Mouse (Mus musculus) bone marrow, adult 2 months (tissue): ENCODE data around the gene Bcl2.

Experiments used
- CTCF ChIP-seq: fragments of 200-500 bp; IDR thresholded peaks from 2 replicates; pipeline ENCODE4 v1.5.1; 2011; ENCODE audit warnings: low read length, control low read depth; ENCODE audit not compliant: control insufficient read depth, insufficient read depth
- POLR2A ChIP-seq: fragments of 200-500 bp; IDR thresholded peaks from 2 replicates; pipeline ENCODE4 v1.6.1; 2011; ENCODE audit warnings: low read depth, mild to moderate bottlenecking, control low read depth, low read length, borderline replicate concordance; ENCODE audit not compliant: control insufficient read depth

DNA sequence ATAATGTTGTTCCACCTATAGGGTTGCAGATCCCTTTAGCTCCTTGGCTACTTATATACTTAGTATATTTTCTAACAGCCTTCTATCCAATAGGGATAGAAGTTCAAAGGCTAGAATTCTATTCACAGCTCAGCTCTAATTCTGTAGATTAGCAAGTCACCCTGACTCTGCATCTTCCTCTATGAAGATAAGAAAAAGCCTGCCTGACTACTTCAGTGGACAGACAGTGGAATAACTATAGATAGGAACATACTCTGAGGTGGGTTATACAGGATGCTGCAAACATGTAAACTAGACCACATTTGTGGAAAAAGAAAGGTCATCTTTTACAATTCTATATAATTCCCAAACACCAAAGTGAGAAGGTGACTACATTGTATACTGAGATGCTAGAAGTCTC, 21.5 kb downstream of the Bcl2 start:
- no peak for TF ChIP-seq POLR2A
- no peak for TF ChIP-seq CTCF
